Mouse (Mus musculus): ENCODE results near the gene Yap1. TPM values are rescaled to one million over a fixed set of nuclear protein-coding genes. Genes with fewer than 3 reads are reported as not detected.

The Yap1 gene
- total RNA-seq, 2 experiments from 2014 or later: 0.24 TPM; not detected in 1

Other genes starting within 250 kb of the Yap1 start
- 67.7 and 78.9 TPM in 2 replicates for gene Tmem123, start 240.6 kb downstream of the Yap1 start, total RNA-seq (2014; fragmentation: Nextera tagmentation)
- 131 and 161 TPM in 2 replicates for gene Tmem123, start 240.6 kb downstream of the Yap1 start, total RNA-seq (2017)
- gene Birc2, start 167.5 kb downstream of the Yap1 start, total RNA-seq (2014; fragmentation: Nextera tagmentation): 34.6 and 41.7 TPM in 2 replicates
- gene Birc2, start 167.5 kb downstream of the Yap1 start, total RNA-seq (2017): 36.7 and 61.3 TPM in 2 replicates
- gene Birc3, start 131.4 kb downstream of the Yap1 start, total RNA-seq (2014; fragmentation: Nextera tagmentation): 6.8 and 8.8 TPM in 2 replicates
- 9.9 and 33.6 TPM in 2 replicates for gene Birc3, start 131.4 kb downstream of the Yap1 start, total RNA-seq (2017)
- gene Cfap300, start 38.2 kb upstream of the Yap1 start, total RNA-seq (2014; fragmentation: Nextera tagmentation): not detected in 2 replicates
- gene Cfap300, start 38.2 kb upstream of the Yap1 start, total RNA-seq (2017): 1.9 TPM in 1 of 2 replicates, not detected in the other
- 2.4 and 2.7 TPM in 2 replicates for gene Cep126, start 129.7 kb upstream of the Yap1 start, total RNA-seq (2014; fragmentation: Nextera tagmentation)
- gene Cep126, start 129.7 kb upstream of the Yap1 start, total RNA-seq (2017): 3.1 TPM in 1 of 2 replicates, not detected in the other